Mouse (Mus musculus) left cerebral cortex, adult 2 months (tissue): Measurements from ENCODE around the gene 3110021N24Rik. TPM values are rescaled to one million over a fixed set of nuclear protein-coding genes. Genes with fewer than 3 reads are reported as not detected.

Experiments
- DNase-seq, 2 experiments: peaks; one replicate each; pipeline ENCODE4 v3.0.0; 2021 to 2022; ENCODE audit warnings: low spot score in 2 of 2, mixed read lengths in 1 of 2; ENCODE audit errors: extremely low spot score in 1 of 2
- H3K27ac ChIP-seq: fragments of 200-600 bp; 2 replicates; pipeline ENCODE4 v1.8.1; 2022
- H3K4me3 ChIP-seq: fragments of 200-600 bp; 2 replicates; pipeline ENCODE4 v1.8.1; 2022
- CTCF ChIP-seq: fragments of 200-600 bp; IDR thresholded peaks from 2 replicates; pipeline ENCODE4 v1.8.1; 2022; ENCODE audit warnings: antibody characterized with exemption, mild to moderate bottlenecking, moderate library complexity
- intact Hi-C: fragments of 180-260 bp; cut with DNase I; formaldehyde crosslinking; loops from one replicate; pipeline ENCODE4 v1.15.1; 2025
- total RNA-seq, 2 experiments: library from RNA; stranded (reverse); gene quantifications; 2 replicates each; pipeline ENCODE4 v1.2.3; 2021

The 3110021N24Rik gene
- total RNA-seq, 2 experiments from 2014 or later = 0.93 to 1.6 TPM

GRCm38 (mm10) chr4:108798083-108798830, 78.8 kb downstream of the 3110021N24Rik start:
- intact Hi-C loops = loop anchor here (5.0 kb wide), 1 partner anchor 179 kb away; no protein-coding TSS in a partner anchor
- H3K4me3 ChIP-seq = no peak overlapping the region
- H3K27ac ChIP-seq = no peak overlapping the region
- TF ChIP-seq CTCF = peak; percentile 79
- DNase-seq = peak; percentile 62 to 69

GRCm38 (mm10) chr4:108803535-108803934, 84.1 kb downstream of the 3110021N24Rik start:
- Histone ChIP-seq H3K4me3 (no peak overlapping the region), H3K27ac (no peak overlapping the region)
- no peak for DNase-seq
- TF ChIP-seq CTCF = no peak
- intact Hi-C loops = no loop called here

- Histone ChIP-seq H3K27ac (no peak overlapping the region), H3K4me3 (no peak overlapping the region)
- TF ChIP-seq CTCF = no peak
- DNase-seq = no peak
- intact Hi-C loops = no loop called here
Measured at GRCm38 (mm10) chr4:108811142-108811541, 91.7 kb downstream of the 3110021N24Rik start.

GRCm38 (mm10) chr4:108811550-108811949, 92.1 kb downstream of the 3110021N24Rik start:
- TF ChIP-seq CTCF = no peak
- Histone ChIP-seq H3K27ac (no peak overlapping the region), H3K4me3 (no peak overlapping the region)
- intact Hi-C loops = no loop called here
- DNase-seq = no peak

GRCm38 (mm10) chr4:108825677-108826076, 106.2 kb downstream of the 3110021N24Rik start:
- TF ChIP-seq CTCF = no peak
- H3K4me3 ChIP-seq = no peak overlapping the region
- no peak for DNase-seq
- H3K27ac ChIP-seq = no peak overlapping the region
- intact Hi-C loops = no loop called here

GRCm38 (mm10) chr4:108826096-108826495, 106.6 kb downstream of the 3110021N24Rik start:
- no peak for DNase-seq
- H3K4me3 ChIP-seq = no peak overlapping the region

GRCm38 (mm10) chr4:108826643-108827042, 107.2 kb downstream of the 3110021N24Rik start:
- intact Hi-C loops = no loop called here
- Histone ChIP-seq H3K4me3 (no peak overlapping the region), H3K27ac (no peak overlapping the region)
- no peak for TF ChIP-seq CTCF
- no peak for DNase-seq

More at GRCm38 (mm10) chr4:108826096-108826495, 106.6 kb downstream of the 3110021N24Rik start:
- intact Hi-C loops = no loop called here
- no peak overlapping the region for H3K27ac ChIP-seq
- TF ChIP-seq CTCF = no peak

GRCm38 (mm10) chr4:108830698-108831097, 111.2 kb downstream of the 3110021N24Rik start:
- TF ChIP-seq CTCF = no peak
- Histone ChIP-seq H3K27ac (peak overlapping the region; percentile 47; the same call in 1 of the 2 replicates), H3K4me3 (peak overlapping the region; percentile 20; the same call in 1 of the 2 replicates)
- DNase-seq = no peak
- intact Hi-C loops = loop anchor here (2.0 to 5.0 kb wide), 2 partner anchors 50 to 253 kb away; partner anchors contain the start of genes Orc1, Prpf38a and Zfyve9

Other genes starting within 250 kb of the 3110021N24Rik start
- gene Prpf38a, start 140.3 kb upstream of the 3110021N24Rik start, total RNA-seq = 10 to 100 TPM; 28.5 to 29.3 TPM
- not detected for gene Orc1, start 140.2 kb upstream of the 3110021N24Rik start, total RNA-seq
- gene Cc2d1b, start 99.7 kb upstream of the 3110021N24Rik start, total RNA-seq = 10 to 100 TPM; 35.5 to 40.3 TPM
- 10 to 100 TPM; 66.4 to 78.5 TPM for gene Zfyve9, start 61.1 kb downstream of the 3110021N24Rik start, total RNA-seq
- gene Btf3l4, start 114.0 kb downstream of the 3110021N24Rik start, total RNA-seq = 10 to 100 TPM; 88.9 to 97.3 TPM
- gene Txndc12, start 115.0 kb downstream of the 3110021N24Rik start, total RNA-seq = 10 to 100 TPM; 35.4 to 40.2 TPM
- gene Kti12, start 128.1 kb downstream of the 3110021N24Rik start, total RNA-seq = 10 to 100 TPM; 17.6 to 20.3 TPM
- gene A730015C16Rik, start 129.0 kb downstream of the 3110021N24Rik start, total RNA-seq = not detected
- 10 to 100 TPM; 79.7 to 81.2 TPM for gene Rab3b, start 159.4 kb downstream of the 3110021N24Rik start, total RNA-seq